Comparison of ENCODE assay signal across 15 mouse cellular contexts in the genomic region with DNA sequence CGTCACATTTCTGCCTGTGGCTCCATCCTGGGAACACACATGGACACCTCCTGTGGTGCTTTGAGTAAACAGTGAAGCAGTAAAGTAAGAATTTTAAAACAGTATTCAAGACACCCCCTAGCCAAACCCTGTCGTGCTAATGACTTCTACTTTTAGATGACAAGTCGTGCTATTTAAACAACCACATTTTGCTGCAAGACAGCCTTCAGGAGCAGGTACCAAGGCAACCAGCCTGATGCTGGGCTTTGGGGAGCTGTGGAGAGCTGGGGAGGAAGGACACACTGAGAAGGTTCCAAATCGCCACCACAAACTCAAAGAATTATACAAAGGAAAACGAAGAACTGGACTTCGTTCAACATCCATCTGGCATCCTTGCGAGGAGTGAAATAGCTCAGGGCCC.
"Had no signal": no experiment of that assay in that cellular context is flagged by ENCODE, and none has a peak within 500 bp of the region (broad histone marks: within the 10 kb centered on the region; RNA-seq: fewer than 3 reads in every experiment).

No protein-coding gene starts in this region.

- DNase-seq: kidney, adult 2 months; kidney, postnatal 14 days; lung, embryonic 14.5 days; lung, postnatal 10 days; lung, postnatal 4 days; thymus, adult 18-20 months; thymus, postnatal 14 days had no signal

- H3K36me3 ChIP-seq: kidney, embryonic 15.5 days; midbrain, embryonic 15.5 days; neural tube, embryonic 12.5 days had no signal

- H3K4me1 ChIP-seq: limb, embryonic 15.5 days; midbrain, embryonic 15.5 days; neural tube, embryonic 12.5 days had no signal

- H3K27me3 ChIP-seq: kidney, embryonic 15.5 days; limb, embryonic 15.5 days; liver, embryonic 12.5 days; midbrain, embryonic 15.5 days had no signal

- H3K27ac ChIP-seq: kidney, embryonic 15.5 days; limb, embryonic 15.5 days; liver, embryonic 12.5 days; midbrain, embryonic 15.5 days; neural tube, embryonic 12.5 days; stomach, postnatal 0 days had no signal

- H3K9ac ChIP-seq: kidney, embryonic 15.5 days; limb, embryonic 15.5 days; liver, embryonic 12.5 days; lung, embryonic 14.5 days; midbrain, embryonic 15.5 days; neural tube, embryonic 12.5 days had no signal

- ATAC-seq: intestine, embryonic 16.5 days; liver, embryonic 12.5 days had no signal

- H3K4me2 ChIP-seq: kidney, embryonic 15.5 days; limb, embryonic 15.5 days; liver, embryonic 12.5 days; lung, embryonic 14.5 days; midbrain, embryonic 11.5 days; midbrain, embryonic 15.5 days; neural tube, embryonic 12.5 days had no signal

- H3K9me3 ChIP-seq: kidney, embryonic 15.5 days; limb, embryonic 15.5 days; liver, embryonic 12.5 days; midbrain, embryonic 15.5 days; neural tube, embryonic 12.5 days had no signal

- H3K4me3 ChIP-seq: kidney, embryonic 15.5 days; limb, embryonic 15.5 days; liver, embryonic 12.5 days; midbrain, embryonic 15.5 days; neural tube, embryonic 12.5 days had no signal
